Mouse (Mus musculus): ENCODE results near the gene Gramd2. TPM values are rescaled to one million over a fixed set of nuclear protein-coding genes. Genes with fewer than 3 reads are reported as not detected.

The Gramd2 gene
- polyA plus RNA-seq, 1 experiment from 2014 or later: 2.2 TPM

GRCm38 (mm10) chr9:59731136-59731535, 51.2 kb downstream of the Gramd2 start:
- no peaks in the 10 kb centered on the region for H3K9me3 ChIP-seq
- H3K36me3 ChIP-seq: no peaks in the 10 kb centered on the region
- no peak overlapping the region for H3K27ac ChIP-seq
- 94% methylated on average over 5 of the region's 5 CpGs for WGBS
- H3K4me2 ChIP-seq: no peak overlapping the region
- no peak overlapping the region for H3K4me3 ChIP-seq
- ATAC-seq (ENCODE audit: low FRiP score): no peak
- H3K4me1 ChIP-seq (replicated peaks): no peaks in the 10 kb centered on the region
- H3K27me3 ChIP-seq: no peaks in the 10 kb centered on the region
- H3K9ac ChIP-seq: no peak overlapping the region

GRCm38 (mm10) chr9:59733075-59733474, 53.1 kb downstream of the Gramd2 start:
- H3K9me3 ChIP-seq: no peaks in the 10 kb centered on the region
- 79% methylated on average over 6 of the region's 6 CpGs for WGBS

GRCm38 (mm10) chr9:59735394-59735793, 55.5 kb downstream of the Gramd2 start:
- H3K27me3 ChIP-seq: no peaks in the 10 kb centered on the region
- no peaks in the 10 kb centered on the region for H3K9me3 ChIP-seq
- H3K4me2 ChIP-seq: no peak overlapping the region
- no peak for ATAC-seq (ENCODE audit: low FRiP score)
- no peak overlapping the region for H3K4me3 ChIP-seq
- H3K36me3 ChIP-seq: peaks cover 14% of the 10 kb centered on the region
- H3K9ac ChIP-seq: no peak overlapping the region
- 68% methylated on average over 4 of the region's 4 CpGs for WGBS
- H3K27ac ChIP-seq: no peak overlapping the region
- no peaks in the 10 kb centered on the region for H3K4me1 ChIP-seq (replicated peaks)

More at GRCm38 (mm10) chr9:59733075-59733474, 53.1 kb downstream of the Gramd2 start:
- H3K27ac ChIP-seq: no peak overlapping the region
- no peaks in the 10 kb centered on the region for H3K27me3 ChIP-seq
- no peak for ATAC-seq (ENCODE audit: low FRiP score)
- no peak overlapping the region for H3K9ac ChIP-seq
- no peak overlapping the region for H3K4me2 ChIP-seq
- no peak overlapping the region for H3K4me3 ChIP-seq
- peaks cover 14% of the 10 kb centered on the region for H3K36me3 ChIP-seq
- no peaks in the 10 kb centered on the region for H3K4me1 ChIP-seq (replicated peaks)

GRCm38 (mm10) chr9:59740593-59740992, 60.6 kb downstream of the Gramd2 start:
- WGBS: 83% methylated on average over 2 of the region's 2 CpGs
- ATAC-seq (ENCODE audit: low FRiP score): no peak
- no peak overlapping the region for H3K27ac ChIP-seq
- peaks cover 14% of the 10 kb centered on the region for H3K36me3 ChIP-seq
- no peaks in the 10 kb centered on the region for H3K27me3 ChIP-seq
- H3K4me2 ChIP-seq: no peak overlapping the region
- no peak overlapping the region for H3K4me3 ChIP-seq
- H3K4me1 ChIP-seq (replicated peaks): no peaks in the 10 kb centered on the region
- no peak overlapping the region for H3K9ac ChIP-seq
- H3K9me3 ChIP-seq: no peaks in the 10 kb centered on the region

GRCm38 (mm10) chr9:59743903-59744302, 64.0 kb downstream of the Gramd2 start:
- WGBS: 93% methylated on average over 3 of the region's 3 CpGs
- ATAC-seq (ENCODE audit: low FRiP score): no peak
- H3K27me3 ChIP-seq: no peaks in the 10 kb centered on the region

GRCm38 (mm10) chr9:59748387-59748786, 68.4 kb downstream of the Gramd2 start:
- H3K4me2 ChIP-seq: no peak overlapping the region
- H3K36me3 ChIP-seq: no peaks in the 10 kb centered on the region; the same call in 1 of the 2 replicates
- no peak overlapping the region for H3K4me3 ChIP-seq
- peaks cover 14% of the 10 kb centered on the region for H3K4me1 ChIP-seq (replicated peaks)
- ATAC-seq (ENCODE audit: low FRiP score): no peak
- H3K27ac ChIP-seq: no peak overlapping the region
- 92% methylated on average over 2 of the region's 2 CpGs for WGBS
- no peaks in the 10 kb centered on the region for H3K27me3 ChIP-seq
- no peaks in the 10 kb centered on the region for H3K9me3 ChIP-seq
- no peak overlapping the region for H3K9ac ChIP-seq

More at GRCm38 (mm10) chr9:59743903-59744302, 64.0 kb downstream of the Gramd2 start:
- Histone ChIP-seq H3K9ac (no peak overlapping the region), H3K27ac (no peak overlapping the region), H3K36me3 (no peaks in the 10 kb centered on the region; the same call in 1 of the 2 replicates), H3K9me3 (no peaks in the 10 kb centered on the region), H3K4me1 (replicated peaks) (no peaks in the 10 kb centered on the region), H3K4me2 (no peak overlapping the region), H3K4me3 (no peak overlapping the region)

- no peak overlapping the region for H3K27ac ChIP-seq
- no peak for ATAC-seq (ENCODE audit: low FRiP score)
- no peak overlapping the region for H3K4me2 ChIP-seq
- WGBS: 94% methylated on average over 11 of the region's 11 CpGs
- no peaks in the 10 kb centered on the region for H3K27me3 ChIP-seq
- no peak overlapping the region for H3K9ac ChIP-seq
- peaks cover 17% of the 10 kb centered on the region for H3K4me1 ChIP-seq (replicated peaks)
- no peaks in the 10 kb centered on the region; the same call in 1 of the 2 replicates for H3K36me3 ChIP-seq
- H3K4me3 ChIP-seq: no peak overlapping the region
- H3K9me3 ChIP-seq: no peaks in the 10 kb centered on the region
These were observed 69.0 kb downstream of the Gramd2 start for GRCm38 (mm10) chr9:59748969-59749368.

GRCm38 (mm10) chr9:59749581-59750265, 69.8 kb downstream of the Gramd2 start:
- no peaks in the 10 kb centered on the region for H3K27me3 ChIP-seq
- peak overlapping the region; percentile 80 for H3K9ac ChIP-seq
- 37% methylated on average over 12 of the region's 12 CpGs for WGBS
- peak overlapping the region; percentile 91 for H3K4me3 ChIP-seq
- H3K36me3 ChIP-seq: no peaks in the 10 kb centered on the region
- no peaks in the 10 kb centered on the region for H3K9me3 ChIP-seq
- 0 out of 2 replicates have a peak, but pooled peaks have one; percentile 0 for ATAC-seq (ENCODE audit: low FRiP score)
- H3K4me1 ChIP-seq (replicated peaks): peaks cover 19% of the 10 kb centered on the region
- H3K4me2 ChIP-seq: peak overlapping the region; percentile 70
- H3K27ac ChIP-seq: peak overlapping the region; percentile 89; the same call in 1 of the 2 replicates

GRCm38 (mm10) chr9:59750267-59751065, 70.5 kb downstream of the Gramd2 start, which contains the start of the genes Senp8 and Myo9a:
Gene Senp8 (minus strand): TSS chr9:59750710.
Gene Myo9a (plus strand): TSS chr9:59750896.
- 1% methylated on average over 55 of the region's 59 CpGs for WGBS
- peak; percentile 94 for ATAC-seq (ENCODE audit: low FRiP score)
- Histone ChIP-seq H3K4me3 (peak within 1 kb of the TSS; percentile 91), H3K27ac (peak within 1 kb of the TSS; percentile 95), H3K27me3 (no peaks in the 10 kb centered on the region), H3K4me1 (replicated peaks) (peaks cover 19% of the 10 kb centered on the region), H3K4me2 (peak within 1 kb of the TSS; percentile 80), H3K9me3 (no peaks in the 10 kb centered on the region), H3K9ac (peak within 1 kb of the TSS; percentile 94), H3K36me3 (no peaks in the 10 kb centered on the region)

- Histone ChIP-seq H3K9me3 (no peaks in the 10 kb centered on the region), H3K4me1 (replicated peaks) (peaks cover 19% of the 10 kb centered on the region), H3K27me3 (no peaks in the 10 kb centered on the region), H3K27ac (peak overlapping the region; percentile 95), H3K4me2 (peak overlapping the region; percentile 80), H3K4me3 (peak overlapping the region; percentile 91), H3K36me3 (no peaks in the 10 kb centered on the region), H3K9ac (peak overlapping the region; percentile 94)
- under 1% methylated on average over 41 of the region's 49 CpGs for WGBS
- ATAC-seq (ENCODE audit: low FRiP score): peak; percentile 94
These were observed 71.2 kb downstream of the Gramd2 start for GRCm38 (mm10) chr9:59751066-59751581.

GRCm38 (mm10) chr9:59751966-59752365, 72.0 kb downstream of the Gramd2 start:
- no peaks in the 10 kb centered on the region for H3K36me3 ChIP-seq
- peaks cover 19% of the 10 kb centered on the region for H3K4me1 ChIP-seq (replicated peaks)
- no peak for ATAC-seq (ENCODE audit: low FRiP score)
- WGBS: 2% methylated on average over 2 of the region's 2 CpGs
- H3K9me3 ChIP-seq: no peaks in the 10 kb centered on the region
- H3K4me3 ChIP-seq: peak overlapping the region; percentile 91
- peak overlapping the region; percentile 95; the same call in 1 of the 2 replicates for H3K27ac ChIP-seq
- H3K27me3 ChIP-seq: no peaks in the 10 kb centered on the region
- peak overlapping the region; percentile 94 for H3K9ac ChIP-seq
- peak overlapping the region; percentile 80 for H3K4me2 ChIP-seq

GRCm38 (mm10) chr9:59755199-59755598, 75.3 kb downstream of the Gramd2 start:
- ATAC-seq (ENCODE audit: low FRiP score): no peak
- WGBS: 79% methylated on average over 2 of the region's 2 CpGs

More at GRCm38 (mm10) chr9:59755199-59755598, 75.3 kb downstream of the Gramd2 start:
- Histone ChIP-seq H3K27ac (no peak overlapping the region), H3K9ac (no peak overlapping the region), H3K4me2 (no peak overlapping the region), H3K9me3 (no peaks in the 10 kb centered on the region), H3K4me3 (no peak overlapping the region), H3K4me1 (replicated peaks) (peaks cover 10% of the 10 kb centered on the region), H3K27me3 (no peaks in the 10 kb centered on the region), H3K36me3 (no peaks in the 10 kb centered on the region)

Data from hindbrain, embryonic 13.5 days (tissue).